Mouse (Mus musculus) urinary bladder, postnatal 14 days (tissue): ENCODE data around the gene Sez6l.
A peak's percentile ranks its signal among the peaks of the same experiment; 100 is the strongest.

Experiments
- DNase-seq: peaks from one replicate; pipeline ENCODE4 v3.0.0; 2021; ENCODE audit warnings: low spot score

Gene Sez6l

GRCm38 (mm10) chr5:112498921-112499917 lies 77.8 kb downstream of the Sez6l start:
- DNase-seq = no peak

GRCm38 (mm10) chr5:112496753-112497369 lies 80.1 kb downstream of the Sez6l start:
- DNase-seq = no peak

GRCm38 (mm10) chr5:112493492-112493891 lies 83.5 kb downstream of the Sez6l start:
- DNase-seq = no peak

GRCm38 (mm10) chr5:112491489-112491888 lies 85.5 kb downstream of the Sez6l start:
- DNase-seq = no peak

GRCm38 (mm10) chr5:112488101-112488776 lies 88.7 kb downstream of the Sez6l start:
- DNase-seq = no peak

- DNase-seq = no peak
Measured at GRCm38 (mm10) chr5:112487504-112487903, 89.5 kb downstream of the Sez6l start.

DNA sequence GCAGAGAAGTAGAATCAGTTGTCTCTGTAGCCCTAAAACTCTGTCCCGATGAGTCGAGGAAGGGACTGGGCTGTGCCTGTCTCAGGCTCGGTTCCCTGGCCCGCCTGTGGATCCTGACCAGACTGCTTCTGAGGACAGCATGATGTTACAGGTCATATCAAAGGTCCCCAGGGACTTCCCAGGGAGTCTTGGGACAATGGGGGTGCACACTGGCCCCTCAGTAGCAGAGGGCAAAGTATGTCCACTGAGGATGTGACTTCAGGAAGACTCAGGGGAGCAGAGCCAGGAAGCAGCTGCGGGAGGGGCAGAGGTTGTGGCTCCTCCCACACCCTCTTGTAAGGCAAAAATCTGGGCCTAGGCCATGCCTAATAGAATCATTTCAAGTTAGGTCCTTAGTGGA lies 90.6 kb downstream of the Sez6l start:
- no peak for DNase-seq

GRCm38 (mm10) chr5:112484924-112485715 lies 91.9 kb downstream of the Sez6l start:
- DNase-seq = no peak

DNA sequence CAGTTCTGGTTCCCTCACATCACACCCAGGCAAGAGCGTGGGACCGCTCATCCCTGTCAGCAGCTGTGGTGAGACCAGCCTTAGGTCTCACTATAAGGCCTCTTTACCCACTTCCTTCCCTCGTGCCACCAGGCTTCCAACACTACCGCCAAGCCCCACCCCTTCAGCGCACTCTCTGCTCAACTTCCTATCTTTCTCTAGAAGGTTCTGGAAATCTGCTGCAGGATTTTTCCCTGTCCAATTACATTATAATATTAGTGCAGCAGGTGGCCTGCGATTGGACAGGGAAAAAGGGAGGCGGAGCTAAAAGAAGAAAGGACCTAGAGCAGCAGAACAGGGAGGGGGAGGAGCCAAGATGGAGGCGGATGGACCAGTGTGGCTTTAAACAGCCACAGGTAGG lies 94.0 kb downstream of the Sez6l start:
- no peak for DNase-seq

- no peak for DNase-seq
Measured at GRCm38 (mm10) chr5:112482551-112482950, 94.4 kb downstream of the Sez6l start.

GRCm38 (mm10) chr5:112481946-112482410 lies 95.0 kb downstream of the Sez6l start:
- no peak for DNase-seq

DNA sequence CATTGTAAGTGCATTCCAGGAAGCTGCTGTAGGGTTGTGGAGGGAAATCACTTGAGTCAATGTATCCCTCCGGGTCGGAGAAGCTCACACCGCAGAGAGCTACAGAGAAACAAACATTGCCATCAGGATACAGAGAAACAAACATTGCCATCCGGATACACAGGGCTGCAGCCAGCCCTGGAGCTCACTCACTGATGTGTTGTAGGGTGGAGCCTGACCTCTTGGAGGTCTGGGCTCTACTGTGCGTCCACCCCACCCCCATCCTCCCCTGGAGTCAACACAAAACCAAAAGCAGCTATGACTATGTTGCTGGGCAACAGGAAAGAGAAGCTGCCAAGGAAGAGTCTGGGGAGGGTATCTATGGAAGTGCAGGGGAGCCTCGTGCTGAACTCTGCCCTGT lies 103.5 kb downstream of the Sez6l start:
- DNase-seq = no peak

DNA sequence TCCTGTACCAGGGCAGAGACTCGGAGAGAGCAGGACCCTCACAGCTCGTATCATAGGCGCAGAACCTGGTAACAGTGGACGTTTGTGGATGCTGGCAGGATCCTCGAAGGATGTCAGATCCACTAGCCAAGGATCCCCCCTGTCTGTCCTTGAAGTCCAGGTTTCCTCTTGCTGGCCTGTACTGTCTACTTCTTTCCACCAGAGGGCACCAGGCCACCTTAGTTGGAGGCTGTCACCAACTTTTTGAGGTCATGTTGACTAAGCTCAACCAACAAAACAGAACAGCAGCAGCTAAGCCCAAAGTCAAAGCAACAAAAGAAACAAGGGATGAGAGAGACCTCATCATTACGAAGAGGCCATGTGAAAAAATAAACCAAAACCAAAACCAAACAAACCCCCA lies 106.8 kb downstream of the Sez6l start:
- DNase-seq = peak; percentile 46

DNA sequence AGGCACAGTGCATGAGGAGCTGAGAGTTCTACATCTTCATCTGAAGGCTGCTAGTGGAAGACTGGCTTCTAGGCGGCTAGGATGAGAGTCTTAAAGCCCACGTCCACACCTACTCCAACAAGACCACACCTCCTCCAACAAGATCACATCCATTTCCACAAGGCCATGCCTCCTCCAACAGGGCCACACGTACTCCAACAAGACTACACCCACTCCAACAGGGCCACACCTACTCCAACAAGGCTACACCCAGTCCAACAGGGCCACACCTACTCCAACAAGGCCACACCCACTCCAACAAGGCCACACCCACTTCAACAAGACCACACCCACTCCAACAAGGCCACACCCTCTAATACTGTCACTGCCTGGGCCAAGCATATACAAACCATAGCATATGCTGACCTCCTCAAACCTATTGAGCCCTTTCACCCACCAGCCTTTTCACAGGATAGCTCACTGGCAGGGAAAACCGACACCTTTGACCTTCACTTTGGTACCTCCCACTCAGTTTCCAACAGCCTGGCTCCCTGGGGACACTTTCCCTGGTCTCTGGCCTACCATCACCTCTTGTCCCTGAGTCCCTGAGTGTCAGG lies 107.9 kb downstream of the Sez6l start:
- DNase-seq = no peak

GRCm38 (mm10) chr5:112466331-112466730 lies 110.7 kb downstream of the Sez6l start:
- no peak for DNase-seq

- no peak for DNase-seq
Measured at GRCm38 (mm10) chr5:112459903-112460302, 117.1 kb downstream of the Sez6l start.

GRCm38 (mm10) chr5:112454966-112455555 lies 121.9 kb downstream of the Sez6l start:
- DNase-seq = no peak

DNA sequence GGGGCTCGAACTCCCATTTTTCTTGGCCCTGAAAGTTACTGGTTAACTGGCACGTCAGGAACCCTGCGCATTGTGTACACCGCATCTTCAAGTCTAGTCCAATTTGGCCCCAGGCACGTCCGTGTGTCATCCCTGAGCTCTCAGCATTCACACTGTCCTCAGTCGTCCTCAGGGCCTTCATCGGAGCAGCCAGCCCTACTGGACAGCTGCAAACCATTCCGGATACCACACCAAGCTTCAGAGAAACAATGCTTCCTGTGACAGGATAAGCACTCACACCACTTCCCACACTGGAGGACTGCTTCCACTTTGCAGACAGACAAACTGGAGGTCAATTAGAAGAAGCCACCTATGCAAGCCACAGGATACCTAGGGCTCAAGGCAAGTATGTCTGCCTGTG lies 123.9 kb downstream of the Sez6l start:
- DNase-seq = no peak

DNA sequence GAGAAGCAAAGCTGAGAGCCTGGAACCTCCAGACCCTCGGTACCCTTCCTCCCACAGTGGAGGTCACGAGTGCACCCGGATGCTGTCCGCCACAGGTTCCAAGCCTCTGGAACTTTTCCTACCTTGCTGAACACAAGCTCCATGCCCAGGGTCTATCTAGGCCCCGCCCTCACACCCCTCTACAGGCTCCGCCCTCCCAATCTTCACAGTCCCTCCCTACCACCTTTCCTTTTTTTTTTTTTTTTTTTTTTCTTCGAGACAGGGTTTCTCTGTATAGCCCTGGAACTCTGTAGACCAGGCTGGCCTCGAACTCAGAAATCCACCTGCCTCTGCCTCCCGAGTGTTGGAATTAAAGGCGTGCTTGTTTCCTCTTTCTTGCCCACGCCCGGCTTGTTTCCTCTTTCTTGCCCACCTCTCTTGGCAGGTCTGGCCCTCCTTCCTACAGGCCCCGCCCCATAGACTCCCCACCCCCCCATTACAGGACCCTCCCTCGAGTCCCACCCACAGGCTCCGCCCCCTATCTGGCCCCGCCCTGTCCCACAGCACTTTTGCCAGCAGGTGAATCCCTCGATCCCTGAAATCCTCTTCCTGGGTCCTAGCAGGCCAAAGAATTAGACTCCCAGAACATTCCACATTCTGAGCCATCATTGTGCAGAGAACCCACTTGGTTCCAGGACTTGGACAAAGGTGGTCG lies 128.1 kb downstream of the Sez6l start, which contains the start of gene Gm6588:
TSS of gene Gm6588 (plus strand) at position 680 of the 694 bp plus-strand sequence.
- DNase-seq = no peak

DNA sequence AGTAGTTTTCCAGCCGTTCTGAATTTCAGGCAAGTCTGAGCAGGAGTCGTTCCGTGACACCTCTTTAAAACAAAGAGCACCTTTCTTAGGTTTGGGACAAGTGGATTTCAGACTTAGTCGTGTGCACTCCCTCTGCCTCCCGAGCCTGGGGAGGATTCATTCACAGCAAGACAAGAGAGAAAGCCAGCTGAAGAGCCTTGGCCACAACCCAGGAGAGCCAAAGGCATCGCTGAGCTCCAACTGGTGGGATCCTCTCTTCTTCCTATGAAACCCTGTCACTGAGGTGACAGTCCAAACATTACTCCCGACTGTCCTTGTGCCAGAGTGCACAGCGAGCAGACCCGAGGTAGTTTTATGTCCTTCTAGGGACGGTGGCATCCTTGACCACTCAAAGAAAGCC lies 138.4 kb downstream of the Sez6l start:
- no peak for DNase-seq
